Mouse (Mus musculus) limb, embryonic 14.5 days (tissue): Measurements from ENCODE around the gene Arf3. TPM values are rescaled to one million over a fixed set of nuclear protein-coding genes. Genes with fewer than 3 reads are reported as not detected.

Experiments used
- ATAC-seq: fragments of 200-750 bp; cut with Nextera tagmentation; 2 replicates; pipeline ENCODE4 v1.8.0; 2017; ENCODE audit warnings: low read depth, moderate number of reproducible peaks, moderate TSS enrichment; ENCODE audit not compliant: low FRiP score
- DNase-seq: peaks from one replicate; pipeline ENCODE4 v3.0.0-alpha.2; 2015; ENCODE audit warnings: low spot score
- H3K27ac ChIP-seq: fragments of 300-500 bp; sonication (generic); replicated peaks from 2 replicates; pipeline ENCODE4 v1.5.1; 2014; ENCODE audit warnings: low read depth, mild to moderate bottlenecking, low read length, moderate library complexity, mixed read lengths
- H3K27me3 ChIP-seq: fragments of 300-500 bp; sonication (generic); 2 replicates; pipeline ENCODE4 v1.6.1; 2014; ENCODE audit warnings: low read length, mixed read lengths; ENCODE audit not compliant: control insufficient read depth, insufficient read depth
- H3K36me3 ChIP-seq: fragments of 300-500 bp; sonication (generic); 2 replicates; pipeline ENCODE4 v1.6.1; 2014; ENCODE audit warnings: mild to moderate bottlenecking, low read length, moderate library complexity, mixed read lengths; ENCODE audit not compliant: control insufficient read depth, insufficient read depth
- H3K4me1 ChIP-seq: fragments of 300-500 bp; sonication (generic); 2 replicates; pipeline ENCODE4 v1.6.1; 2014; ENCODE audit warnings: antibody characterized with exemption, low read length, mixed read lengths; ENCODE audit not compliant: control insufficient read depth, insufficient read depth
- H3K4me2 ChIP-seq: fragments of 300-500 bp; sonication (generic); replicated peaks from 2 replicates; pipeline ENCODE4 v1.6.1; 2014; ENCODE audit warnings: low read depth, mild to moderate bottlenecking, low read length, moderate library complexity; ENCODE audit not compliant: severe bottlenecking
- H3K4me3 ChIP-seq: fragments of 300-500 bp; sonication (generic); replicated peaks from 2 replicates; pipeline ENCODE4 v1.5.1; 2014; ENCODE audit warnings: low read length
- H3K9ac ChIP-seq: fragments of 300-500 bp; sonication (generic); 2 replicates; pipeline ENCODE4 v1.6.1; 2014; ENCODE audit warnings: mild to moderate bottlenecking, low read depth, low read length, moderate library complexity; ENCODE audit not compliant: severe bottlenecking
- H3K9me3 ChIP-seq: fragments of 300-500 bp; sonication (generic); 2 replicates; pipeline ENCODE4 v1.6.1; 2016; ENCODE audit warnings: low read length; ENCODE audit not compliant: control insufficient read depth
- POLR2A ChIP-seq: fragments of 200-500 bp; IDR thresholded peaks from 2 replicates; pipeline ENCODE4 v1.8.0; 2012; ENCODE audit warnings: inconsistent platforms, mild to moderate bottlenecking, moderate library complexity, borderline replicate concordance; ENCODE audit not compliant: insufficient read depth, insufficient read length; ENCODE audit errors: extremely low read depth
- WGBS: fragments of 180-500 bp; shearing (Covaris S2); extraction: QIAGEN DNeasy Blood & Tissue Kit; methylation state at CpG from one replicate; pipeline ENCODE4 v1.1.7; 2014; 5-methylcytosine and 5-hydroxymethylcytosine counted together
- polyA plus RNA-seq, 2 experiments: library from polyadenylated mRNA; depleted of rRNA in 1 of 2; stranded (reverse) in 1 of 2; unstranded in 1 of 2; fragments of >200 nt; fragmentation: Nextera tagmentation in 1 of 2; extraction: Ambion mirVana in 1 of 2; gene quantifications; 2 replicates each; pipeline versions ENCODE4 v1.2.1 to v1.2.3; 2012 to 2014

The Arf3 gene
- polyA plus RNA-seq, 2 experiments = 37.4 to 75.0 TPM

GRCm38 (mm10) chr15:98742766-98743428, 20.1 kb downstream of the Arf3 start:
- ATAC-seq (no peak), DNase-seq (no peak)
- Histone ChIP-seq H3K4me3 (no peak overlapping the region), H3K4me1 (no peaks in the 10 kb centered on the region), H3K4me2 (no peak overlapping the region), H3K9ac (no peak overlapping the region), H3K27me3 (no peaks in the 10 kb centered on the region), H3K9me3 (no peaks in the 10 kb centered on the region), H3K36me3 (peaks cover 44% of the 10 kb centered on the region), H3K27ac (no peak overlapping the region)
- 76% methylated on average over 8 of the region's 8 CpGs for WGBS
- no peak for TF ChIP-seq POLR2A

GRCm38 (mm10) chr15:98740219-98740618, 22.8 kb downstream of the Arf3 start:
- 86% methylated on average over 8 of the region's 8 CpGs for WGBS
- DNase-seq = no peak
- no peak overlapping the region for H3K4me3 ChIP-seq
- no peak overlapping the region for H3K4me2 ChIP-seq
- H3K36me3 ChIP-seq = peaks cover 65% of the 10 kb centered on the region
- no peaks in the 10 kb centered on the region for H3K9me3 ChIP-seq
- H3K9ac ChIP-seq = no peak overlapping the region
- H3K4me1 ChIP-seq = no peaks in the 10 kb centered on the region
- no peak for TF ChIP-seq POLR2A
- H3K27me3 ChIP-seq = no peaks in the 10 kb centered on the region
- no peak for ATAC-seq
- no peak overlapping the region for H3K27ac ChIP-seq

GRCm38 (mm10) chr15:98738796-98739195, 24.2 kb downstream of the Arf3 start:
- H3K27me3 ChIP-seq = no peaks in the 10 kb centered on the region
- no peaks in the 10 kb centered on the region for H3K4me1 ChIP-seq
- 76% methylated on average over 4 of the region's 4 CpGs for WGBS
- H3K9me3 ChIP-seq = no peaks in the 10 kb centered on the region
- no peak overlapping the region for H3K9ac ChIP-seq
- ATAC-seq (no peak), DNase-seq (no peak)
- H3K4me3 ChIP-seq = no peak overlapping the region
- H3K36me3 ChIP-seq = peaks cover 73% of the 10 kb centered on the region
- H3K4me2 ChIP-seq = no peak overlapping the region
- no peak overlapping the region for H3K27ac ChIP-seq
- TF ChIP-seq POLR2A = no peak

GRCm38 (mm10) chr15:98737881-98738280, 25.1 kb downstream of the Arf3 start:
- H3K27ac ChIP-seq = no peak overlapping the region
- H3K9me3 ChIP-seq = no peaks in the 10 kb centered on the region
- TF ChIP-seq POLR2A = no peak
- H3K27me3 ChIP-seq = no peaks in the 10 kb centered on the region
- no peak overlapping the region for H3K4me3 ChIP-seq
- no peak overlapping the region for H3K4me2 ChIP-seq
- peaks cover 73% of the 10 kb centered on the region for H3K36me3 ChIP-seq
- DNase-seq = no peak
- no peak for ATAC-seq
- no peaks in the 10 kb centered on the region for H3K4me1 ChIP-seq
- H3K9ac ChIP-seq = no peak overlapping the region

GRCm38 (mm10) chr15:98736521-98736920, 26.5 kb downstream of the Arf3 start:
- ATAC-seq (no peak), DNase-seq (no peak)
- no peak for TF ChIP-seq POLR2A
- Histone ChIP-seq H3K4me3 (no peak overlapping the region), H3K9ac (no peak overlapping the region), H3K27me3 (no peaks in the 10 kb centered on the region), H3K9me3 (no peaks in the 10 kb centered on the region), H3K4me1 (no peaks in the 10 kb centered on the region), H3K27ac (no peak overlapping the region), H3K36me3 (peaks cover 61% of the 10 kb centered on the region), H3K4me2 (no peak overlapping the region)
- 94% methylated on average over 10 of the region's 10 CpGs for WGBS
